Mouse (Mus musculus) brain, embryonic 14.5 days (tissue): ENCODE results near the gene Ift57.

ENCODE experiments used
- CTCF ChIP-seq: fragments of 200-500 bp; IDR thresholded peaks from 2 replicates; pipeline ENCODE4 v1.5.1; 2012; ENCODE audit warnings: inconsistent platforms, mild to moderate bottlenecking, moderate library complexity, borderline replicate concordance; ENCODE audit not compliant: insufficient read depth, insufficient read length; ENCODE audit errors: extremely low read depth
- POLR2A ChIP-seq: fragments of 200-500 bp; IDR thresholded peaks from 2 replicates; pipeline ENCODE4 v1.6.1; 2012; ENCODE audit warnings: mild to moderate bottlenecking, inconsistent platforms, borderline replicate concordance; ENCODE audit not compliant: poor library complexity, insufficient read depth, insufficient read length, severe bottlenecking; ENCODE audit errors: extremely low read depth

GRCm38 (mm10) chr16:49664677-49665076 is 34.4 kb upstream of the Ift57 start:
- TF ChIP-seq CTCF (no peak), POLR2A (no peak)
